Comparison of ENCODE assay signal across 18 mouse cellular contexts in the genomic region with DNA sequence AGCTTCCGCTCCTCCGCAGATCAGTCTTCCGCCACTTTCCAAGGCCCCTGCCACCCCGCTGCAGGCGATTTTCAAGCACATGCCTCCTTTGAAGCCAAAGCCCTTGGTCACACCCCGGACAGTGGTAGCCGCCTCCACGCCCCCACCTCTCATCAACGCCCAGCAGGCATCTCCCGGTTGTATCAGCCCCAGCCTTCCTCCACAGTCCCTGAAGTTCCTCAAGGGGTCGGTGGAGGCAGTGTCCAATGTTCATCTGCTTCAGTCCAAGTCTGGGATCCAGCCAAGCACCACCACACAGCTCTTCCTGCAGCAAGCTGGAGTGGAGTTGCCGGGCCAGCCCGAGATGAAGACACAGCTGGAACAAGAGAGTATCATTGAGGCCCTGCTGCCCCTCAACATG.
DNase-seq lines count a peak whose midpoint lies in the region; ATAC-seq and TF ChIP-seq lines count a peak whose summit lies in the region.
"Had no signal": no experiment of that assay in that cellular context is flagged by ENCODE, and none has a peak within 500 bp of the region (broad histone marks: within the 10 kb centered on the region; RNA-seq: fewer than 3 reads in every experiment).

No protein-coding gene starts in this region.

- 78% methylated on average over 13 of the region's 13 CpGs for WGBS in lung, embryonic 14.5 days
- WGBS in liver, embryonic 12.5 days (ENCODE audit: insufficient replicate concordance), result 86% methylated on average over 13 of the region's 13 CpGs

- H3K36me3 ChIP-seq in lung, embryonic 14.5 days (ENCODE audit: insufficient read depth), result peaks cover 84% of the 10 kb centered on the region
- peaks cover 96% of the 10 kb centered on the region for H3K36me3 ChIP-seq in liver, embryonic 12.5 days
- H3K36me3 ChIP-seq: forebrain, embryonic 15.5 days had no signal

- H3K9me3 ChIP-seq in lung, embryonic 14.5 days (ENCODE audit: low read depth, low read length), result no peaks in the 10 kb centered on the region
- no peaks in the 10 kb centered on the region for H3K9me3 ChIP-seq in liver, embryonic 12.5 days (replicated peaks)
- H3K9me3 ChIP-seq: embryonic facial prominence, embryonic 12.5 days; forebrain, embryonic 15.5 days; G1E; heart, embryonic 15.5 days; hindbrain, embryonic 10.5 days had no signal

- DNase-seq in lung, embryonic 14.5 days, result peak; percentile 46
- no peak for DNase-seq in lung, postnatal 36 days
- DNase-seq in lung, postnatal 4 days, result peak; percentile 33 to 68
- DNase-seq in lung, postnatal 14 days, result no peak
- peak; percentile 87 for DNase-seq in R1 (ENCODE audit: low read depth, low spot score)
- peak; percentile 54 for DNase-seq in testis, postnatal 10 days (ENCODE audit: low spot score)
- DNase-seq: cerebellum, adult 2 months; embryo, embryonic 11 days; heart, adult 2 months had no signal

- no peak overlapping the region for H3K27ac ChIP-seq in lung, embryonic 14.5 days (ENCODE audit: low read depth)
- H3K27ac ChIP-seq in liver, embryonic 12.5 days, result no peak overlapping the region
- H3K27ac ChIP-seq: embryonic facial prominence, embryonic 12.5 days; forebrain, embryonic 15.5 days; heart, adult 2 months; heart, embryonic 15.5 days; hindbrain, embryonic 10.5 days; hindbrain, embryonic 14.5 days had no signal

- no peak overlapping the region for H3K9ac ChIP-seq in lung, embryonic 14.5 days
- no peak overlapping the region for H3K9ac ChIP-seq in liver, embryonic 12.5 days
- H3K9ac ChIP-seq: embryonic facial prominence, embryonic 12.5 days; forebrain, embryonic 15.5 days; heart, embryonic 15.5 days; hindbrain, embryonic 14.5 days had no signal

- no peak for TF ChIP-seq CTCF in lung, embryonic 14.5 days (IDR thresholded peaks at IDR 0.05; ENCODE audit: low read depth)

- H3K4me3 ChIP-seq in lung, embryonic 14.5 days (ENCODE audit: low read depth, low read length), result no peak overlapping the region
- H3K4me3 ChIP-seq in liver, embryonic 12.5 days, result no peak overlapping the region
- H3K4me3 ChIP-seq: embryonic facial prominence, embryonic 12.5 days; forebrain, embryonic 15.5 days; heart, adult 2 months; heart, embryonic 15.5 days; hindbrain, embryonic 10.5 days had no signal

- H3K4me2 ChIP-seq in lung, embryonic 14.5 days, result no peak overlapping the region
- H3K4me2 ChIP-seq in liver, embryonic 12.5 days, result no peak overlapping the region
- H3K4me2 ChIP-seq: embryonic facial prominence, embryonic 12.5 days; forebrain, embryonic 15.5 days; heart, embryonic 11.5 days; heart, embryonic 15.5 days; hindbrain, embryonic 14.5 days had no signal

- ATAC-seq in lung, embryonic 14.5 days (ENCODE audit: insufficient read depth), result peak; percentile 36; the same call in 1 of the 2 replicates
- ATAC-seq in liver, embryonic 12.5 days, result no peak
- ATAC-seq: forebrain, embryonic 15.5 days had no signal

- H3K27me3 ChIP-seq in lung, embryonic 14.5 days (ENCODE audit: insufficient read depth, low read length), result no peaks in the 10 kb centered on the region
- H3K27me3 ChIP-seq in liver, embryonic 12.5 days (replicated peaks), result no peaks in the 10 kb centered on the region
- H3K27me3 ChIP-seq: CH12.LX; embryonic facial prominence, embryonic 12.5 days; forebrain, embryonic 15.5 days; heart, embryonic 15.5 days had no signal

- H3K4me1 ChIP-seq in lung, embryonic 14.5 days (ENCODE audit: insufficient read depth), result peaks cover 2% of the 10 kb centered on the region; the same call in 1 of the 2 replicates
- H3K4me1 ChIP-seq in liver, embryonic 12.5 days, result 0 out of 2 replicates have a peak, but pooled peaks cover 4% of the 10 kb centered on the region
- H3K4me1 ChIP-seq: forebrain, embryonic 15.5 days had no signal

Comparison
In these comparisons a context has a peak if more than half of its experiments do, and no peak if none do; other contexts are left out.
1. DNase-seq: peak in lung, embryonic 14.5 days (single experiment), lung, postnatal 4 days (2 of 2), R1 (single experiment) and testis, postnatal 10 days (single experiment); none in lung, postnatal 36 days (single experiment) and lung, postnatal 14 days (single experiment).